Mouse (Mus musculus) embryonic facial prominence, embryonic 13.5 days (tissue): ENCODE results near the gene Ttll5. TPM values are rescaled to one million over a fixed set of nuclear protein-coding genes. Genes with fewer than 3 reads are reported as not detected.

ENCODE experiments used
- ATAC-seq: fragments of 200-750 bp; cut with Nextera tagmentation; 2 replicates; pipeline ENCODE4 v1.8.0; 2017; ENCODE audit warnings: low read depth; ENCODE audit not compliant: insufficient number of reproducible peaks, insufficient read depth, low FRiP score, low TSS enrichment
- H3K27ac ChIP-seq: fragments of 300-500 bp; sonication (generic); 2 replicates; pipeline ENCODE4 v1.5.1; 2015; ENCODE audit warnings: moderate library complexity, mild to moderate bottlenecking, inconsistent platforms
- H3K27me3 ChIP-seq: fragments of 300-500 bp; sonication (generic); 2 replicates; pipeline ENCODE4 v1.6.1; 2015; ENCODE audit warnings: mild to moderate bottlenecking, inconsistent platforms
- H3K36me3 ChIP-seq: fragments of 300-500 bp; sonication (generic); 2 replicates; pipeline ENCODE4 v1.6.1; 2015; ENCODE audit warnings: mild to moderate bottlenecking, inconsistent platforms
- H3K4me1 ChIP-seq: fragments of 300-500 bp; sonication (generic); 2 replicates; pipeline ENCODE4 v1.6.1; 2015; ENCODE audit warnings: inconsistent platforms
- H3K4me2 ChIP-seq: fragments of 300-500 bp; sonication (generic); 2 replicates; pipeline ENCODE4 v1.6.1; 2015; ENCODE audit warnings: moderate library complexity, mild to moderate bottlenecking, inconsistent platforms
- H3K4me3 ChIP-seq: fragments of 300-500 bp; sonication (generic); 2 replicates; pipeline ENCODE4 v1.5.1; 2015; ENCODE audit warnings: mild to moderate bottlenecking, inconsistent platforms
- H3K9ac ChIP-seq: fragments of 300-500 bp; sonication (generic); 2 replicates; pipeline ENCODE4 v1.6.1; 2015; ENCODE audit warnings: mild to moderate bottlenecking, inconsistent platforms
- H3K9me3 ChIP-seq: fragments of 300-500 bp; sonication (generic); 2 replicates; pipeline ENCODE4 v1.6.1; 2016; ENCODE audit warnings: inconsistent platforms
- WGBS: fragments of 180-500 bp; shearing (Covaris S2); methylation state at CpG from one replicate; pipeline ENCODE4 v1.1.7; 2015; ENCODE audit warnings: mixed read lengths; 5-methylcytosine and 5-hydroxymethylcytosine counted together
- polyA plus RNA-seq: library from polyadenylated mRNA; unstranded; fragments of >200 nt; fragmentation: Nextera tagmentation; extraction: Ambion mirVana; gene quantifications from 2 replicates; pipeline ENCODE4 v1.2.1, GENCODE M21; 2015

The Ttll5 gene
- polyA plus RNA-seq, 1 experiment from 2014 or later = 17.3 TPM

DNA sequence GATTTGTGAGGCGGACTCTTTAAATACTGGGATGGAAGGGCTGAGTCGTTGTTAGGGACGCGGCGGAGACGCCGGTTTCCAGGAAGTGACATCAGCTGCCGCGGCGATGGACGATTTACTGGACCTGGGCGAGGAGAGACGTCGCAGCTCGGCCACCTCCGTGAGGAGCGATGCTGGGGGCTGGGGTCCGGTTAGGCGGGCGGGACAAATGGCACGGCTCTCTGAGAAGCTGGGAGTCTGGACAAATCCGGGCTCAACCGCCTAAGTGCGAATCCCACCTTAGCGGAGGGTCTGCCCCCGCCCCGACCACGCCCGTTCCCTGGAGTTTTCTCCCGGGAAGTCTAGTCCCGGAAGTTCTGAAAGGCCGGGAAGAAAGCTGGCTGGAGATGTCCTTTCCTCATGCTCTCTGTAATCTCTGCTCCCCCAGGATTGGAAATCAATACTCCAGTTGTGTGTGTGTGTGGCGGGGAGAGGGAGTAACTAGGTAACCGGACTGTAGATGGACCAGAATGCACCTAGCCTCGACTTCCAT lies 258.1 kb downstream of the Ttll5 start, which contains the start of gene Ift43:
Gene Ift43, plus strand, starts transcription at position 61 of the 532 bp plus-strand sequence.
- peaks cover 17% of the 10 kb centered on the region for H3K4me1 ChIP-seq
- peak within 1 kb of the TSS; percentile 76 for H3K9ac ChIP-seq
- H3K4me2 ChIP-seq = peak within 1 kb of the TSS; percentile 83
- peak within 1 kb of the TSS; percentile 71 for H3K4me3 ChIP-seq
- H3K36me3 ChIP-seq = peaks cover 19% of the 10 kb centered on the region
- H3K27ac ChIP-seq = peak within 1 kb of the TSS; percentile 57; the same call in 1 of the 2 replicates
- ATAC-seq = no peak
- no peaks in the 10 kb centered on the region for H3K27me3 ChIP-seq
- whole genome bisulfite sequencing = under 1% methylated on average over 35 of the region's 35 CpGs
- H3K9me3 ChIP-seq = no peaks in the 10 kb centered on the region

DNA sequence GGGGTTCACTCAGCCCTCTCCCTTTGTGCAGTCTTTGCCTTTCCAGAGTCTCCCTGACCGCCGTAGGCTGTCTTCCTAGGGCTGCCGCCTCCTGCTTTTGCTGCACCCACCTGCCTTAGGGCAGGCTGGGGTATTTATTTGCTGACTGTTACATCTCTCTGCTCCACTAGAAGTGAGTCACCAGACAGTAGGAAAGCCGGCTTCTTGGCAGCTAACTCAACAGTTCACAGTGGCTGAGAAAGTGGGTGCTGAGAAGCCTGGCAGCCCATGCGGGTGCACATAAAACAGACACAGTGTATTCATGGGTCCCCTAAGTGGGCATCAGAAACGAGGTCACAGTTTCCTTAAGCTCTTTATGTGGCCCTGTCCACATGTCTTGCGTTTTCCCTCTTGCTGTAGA lies 261.4 kb downstream of the Ttll5 start:
- no peak for ATAC-seq
- Histone ChIP-seq H3K27me3 (no peaks in the 10 kb centered on the region), H3K4me3 (no peak overlapping the region), H3K4me2 (no peak overlapping the region), H3K9ac (no peak overlapping the region), H3K9me3 (no peaks in the 10 kb centered on the region), H3K27ac (no peak overlapping the region), H3K36me3 (peaks cover 30% of the 10 kb centered on the region), H3K4me1 (peaks cover 11% of the 10 kb centered on the region)
- WGBS = 91% methylated on average over 7 of the region's 7 CpGs

DNA sequence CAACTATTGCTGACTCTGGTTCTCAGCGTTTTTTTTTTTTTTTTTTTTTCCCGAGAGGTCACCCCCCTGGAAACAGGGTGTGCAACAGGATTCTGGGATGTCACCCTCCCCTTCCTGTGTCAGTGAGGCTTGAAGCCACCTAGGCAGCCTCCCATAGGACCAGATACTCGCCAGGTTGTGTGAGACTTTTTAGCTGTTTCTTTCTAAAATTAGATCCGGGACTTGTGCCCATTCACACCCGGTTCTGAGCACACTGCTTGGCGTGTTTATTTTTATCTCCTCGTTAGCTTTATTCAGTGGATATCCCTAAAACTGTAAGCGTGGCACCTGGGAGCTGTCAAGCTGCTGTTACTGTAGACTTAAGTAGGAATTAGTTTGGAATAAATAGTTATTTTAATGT lies 262.1 kb downstream of the Ttll5 start:
- H3K4me3 ChIP-seq = no peak overlapping the region
- peaks cover 30% of the 10 kb centered on the region for H3K36me3 ChIP-seq
- no peaks in the 10 kb centered on the region for H3K27me3 ChIP-seq
- H3K9ac ChIP-seq = no peak overlapping the region
- no peaks in the 10 kb centered on the region for H3K9me3 ChIP-seq
- WGBS = 83% methylated on average over 8 of the region's 8 CpGs
- no peak overlapping the region for H3K4me2 ChIP-seq
- no peak for ATAC-seq
- H3K4me1 ChIP-seq = peaks cover 18% of the 10 kb centered on the region
- no peak overlapping the region for H3K27ac ChIP-seq

DNA sequence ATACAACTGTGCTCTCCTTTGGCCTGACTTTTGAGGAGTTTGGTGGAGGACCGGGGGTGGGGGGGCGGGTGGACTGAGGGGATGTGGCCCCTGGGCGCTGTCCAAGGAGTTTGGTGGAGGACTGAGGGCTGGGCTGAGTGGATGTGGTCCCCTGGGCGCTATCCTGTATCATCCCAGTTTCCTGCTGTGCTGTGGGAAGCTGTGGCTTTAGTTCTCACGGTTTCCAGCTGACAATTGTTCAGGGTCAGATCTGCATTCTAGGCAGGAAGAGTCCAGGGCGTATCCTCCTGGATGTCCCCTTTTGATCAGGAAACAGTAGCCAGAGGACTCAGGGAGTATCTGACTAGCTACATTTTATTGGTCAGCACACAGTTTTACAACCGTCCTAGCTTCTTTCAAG lies 263.6 kb downstream of the Ttll5 start:
- no peak for ATAC-seq
- no peaks in the 10 kb centered on the region for H3K27me3 ChIP-seq
- no peak overlapping the region for H3K4me3 ChIP-seq
- no peak overlapping the region for H3K4me2 ChIP-seq
- H3K9me3 ChIP-seq = no peaks in the 10 kb centered on the region
- H3K36me3 ChIP-seq = peaks cover 30% of the 10 kb centered on the region
- H3K4me1 ChIP-seq = peaks cover 23% of the 10 kb centered on the region
- no peak overlapping the region for H3K9ac ChIP-seq
- WGBS = 67% methylated on average over 7 of the region's 7 CpGs
- H3K27ac ChIP-seq = no peak overlapping the region

DNA sequence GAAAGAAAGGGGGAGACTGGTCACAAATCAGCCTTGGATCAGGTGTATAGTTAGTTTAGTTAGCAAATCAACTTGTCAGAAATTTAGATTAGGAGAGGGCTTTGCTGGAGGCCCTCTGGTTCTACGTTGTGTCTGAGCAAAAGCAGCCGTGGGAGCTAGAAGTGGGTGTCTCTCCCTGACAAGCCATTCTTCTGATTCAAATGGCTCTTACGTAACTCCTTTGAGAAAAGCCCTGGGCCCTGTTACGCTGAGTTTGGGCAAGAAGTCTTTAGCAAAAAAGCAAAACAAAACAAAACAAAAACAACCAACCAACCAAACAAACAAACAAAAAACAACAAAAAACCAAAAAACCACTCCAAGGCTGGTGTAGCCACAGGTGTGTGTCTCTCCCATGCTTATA lies 266.3 kb downstream of the Ttll5 start:
- ATAC-seq = no peak
- 64% methylated on average over 4 of the region's 4 CpGs for WGBS
- no peak overlapping the region for H3K4me3 ChIP-seq

DNA sequence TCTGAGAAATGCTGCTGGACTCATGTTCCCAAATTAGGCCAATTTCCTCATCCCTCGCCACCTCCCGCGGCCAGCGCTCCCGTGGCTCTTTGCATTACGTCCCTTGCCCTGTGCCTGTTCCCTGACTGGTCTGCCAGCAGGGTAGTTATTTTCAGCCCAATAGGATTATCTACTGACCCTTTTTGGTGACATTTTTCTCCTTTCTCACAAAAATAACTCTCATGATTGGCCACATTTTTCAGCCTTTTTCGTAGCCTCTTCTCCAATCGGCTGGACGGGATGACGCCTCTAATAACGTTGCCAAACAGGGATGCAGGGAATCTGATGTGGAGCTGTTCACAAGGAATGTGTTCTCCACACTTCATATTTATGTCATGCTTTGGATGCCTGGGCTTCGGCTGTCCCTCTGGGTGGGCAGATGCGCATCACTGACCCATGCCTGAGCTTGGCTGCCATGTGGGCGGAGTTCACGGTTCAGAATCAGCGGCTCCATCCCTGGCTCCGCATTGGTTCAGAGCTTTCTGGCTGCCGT lies 267.2 kb downstream of the Ttll5 start:
- Histone ChIP-seq H3K4me1 (peaks cover 20% of the 10 kb centered on the region), H3K27ac (no peak overlapping the region), H3K9me3 (no peaks in the 10 kb centered on the region), H3K36me3 (peaks cover 27% of the 10 kb centered on the region), H3K4me3 (no peak overlapping the region), H3K4me2 (peak overlapping the region; percentile 29), H3K27me3 (no peaks in the 10 kb centered on the region), H3K9ac (no peak overlapping the region)
- 27% methylated on average over 18 of the region's 18 CpGs for WGBS
- ATAC-seq = no peak

More for the DNA sequence above, 266.3 kb downstream of the Ttll5 start:
- Histone ChIP-seq H3K27me3 (no peaks in the 10 kb centered on the region), H3K9ac (no peak overlapping the region), H3K27ac (no peak overlapping the region), H3K4me2 (no peak overlapping the region), H3K9me3 (no peaks in the 10 kb centered on the region), H3K36me3 (peaks cover 29% of the 10 kb centered on the region), H3K4me1 (peaks cover 20% of the 10 kb centered on the region)

DNA sequence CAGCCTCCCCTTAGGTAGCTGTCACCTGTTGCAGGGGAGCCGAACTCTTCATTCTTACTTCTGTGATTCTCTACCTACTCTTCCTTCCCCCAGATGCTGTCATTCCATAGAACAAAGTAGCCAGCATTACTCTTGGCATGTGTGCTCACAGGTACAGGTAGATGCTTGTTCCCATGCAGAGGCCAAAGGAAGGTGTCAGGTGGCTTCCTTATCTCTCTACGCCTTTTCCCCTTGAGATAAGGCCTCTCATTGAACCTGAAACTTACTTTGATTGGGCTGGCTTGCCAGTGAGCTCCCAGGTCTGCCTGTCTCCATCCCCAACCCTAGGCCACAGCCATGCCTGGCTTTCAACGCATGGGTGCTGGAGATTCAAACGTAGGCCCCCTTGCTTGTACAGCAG lies 269.6 kb downstream of the Ttll5 start:
- Histone ChIP-seq H3K4me2 (no peak overlapping the region), H3K4me3 (no peak overlapping the region), H3K4me1 (peaks cover 20% of the 10 kb centered on the region), H3K27me3 (no peaks in the 10 kb centered on the region), H3K27ac (no peak overlapping the region), H3K9ac (no peak overlapping the region), H3K9me3 (no peaks in the 10 kb centered on the region), H3K36me3 (peaks cover 16% of the 10 kb centered on the region)
- no peak for ATAC-seq
- 89% methylated on average over 4 of the region's 4 CpGs for WGBS

DNA sequence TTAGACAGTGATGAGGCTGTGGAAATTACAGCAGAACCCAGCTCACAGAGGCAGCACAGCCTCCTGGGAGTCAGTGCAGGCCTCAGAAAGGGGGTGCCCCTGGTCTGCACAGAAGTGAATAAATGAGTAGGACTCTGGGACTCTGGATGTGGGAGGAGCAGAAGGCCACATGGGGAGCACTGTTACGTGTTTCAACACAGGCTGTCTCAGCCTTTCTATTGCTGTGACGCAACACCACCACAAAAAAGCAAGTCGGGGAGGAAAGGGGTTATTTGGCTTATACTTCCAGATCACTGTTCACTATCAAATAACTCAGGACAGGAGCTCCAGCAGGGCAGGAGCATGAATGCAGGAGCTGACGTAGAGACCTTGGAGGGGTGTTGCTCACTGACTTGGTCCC lies 271.3 kb downstream of the Ttll5 start:
- Histone ChIP-seq H3K36me3 (0 out of 2 replicates have a peak, but pooled peaks cover 14% of the 10 kb centered on the region), H3K27ac (no peak overlapping the region), H3K4me3 (no peak overlapping the region), H3K9me3 (no peaks in the 10 kb centered on the region), H3K4me1 (peaks cover 25% of the 10 kb centered on the region), H3K4me2 (no peak overlapping the region), H3K9ac (no peak overlapping the region), H3K27me3 (no peaks in the 10 kb centered on the region)
- WGBS = 90% methylated on average over 4 of the region's 4 CpGs
- no peak for ATAC-seq

DNA sequence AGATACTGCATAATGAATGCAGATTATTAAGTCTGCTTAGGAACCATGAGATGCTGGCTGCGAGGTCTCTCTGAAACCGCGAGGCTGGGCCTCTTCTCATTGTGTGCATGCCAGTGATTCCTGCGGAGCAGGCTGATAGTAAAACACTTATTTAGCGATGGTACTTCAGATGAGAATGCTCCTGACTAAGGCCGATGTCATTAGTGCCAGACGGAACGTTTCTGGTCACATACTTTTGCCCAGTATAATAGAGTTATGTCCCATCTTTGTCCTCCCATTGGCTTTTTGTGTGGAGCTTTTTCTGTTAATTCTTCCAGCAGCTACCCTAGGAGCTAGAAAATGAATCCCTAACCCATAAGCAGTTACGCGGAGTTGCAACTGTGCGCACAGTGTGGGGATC lies 273.3 kb downstream of the Ttll5 start:
- Histone ChIP-seq H3K9ac (no peak overlapping the region), H3K4me3 (no peak overlapping the region), H3K27ac (no peak overlapping the region; the same call in 1 of the 2 replicates), H3K27me3 (no peaks in the 10 kb centered on the region), H3K4me2 (no peak overlapping the region), H3K9me3 (no peaks in the 10 kb centered on the region), H3K36me3 (peaks cover 20% of the 10 kb centered on the region; the same call in 1 of the 2 replicates), H3K4me1 (peaks cover 21% of the 10 kb centered on the region)
- WGBS = 86% methylated on average over 11 of the region's 11 CpGs
- no peak for ATAC-seq

DNA sequence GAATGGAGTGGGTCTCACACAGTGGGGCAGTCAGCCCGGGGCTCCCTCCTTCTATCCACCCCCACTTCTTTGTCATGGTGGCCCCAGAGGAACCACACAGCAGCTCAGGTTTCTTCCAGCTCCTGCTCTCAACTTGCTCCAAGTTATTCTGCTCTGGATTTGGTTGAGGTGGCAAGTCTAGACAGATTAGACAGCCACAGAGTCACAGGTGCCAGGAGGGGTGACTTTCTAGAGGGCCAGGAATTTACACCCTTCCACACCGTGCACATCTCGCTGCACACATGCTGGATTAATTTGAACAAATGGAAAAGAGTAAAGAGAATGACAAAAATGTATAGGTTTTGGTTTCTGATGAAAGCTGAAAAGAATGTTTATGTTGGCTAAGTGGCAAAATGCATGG lies 276.3 kb downstream of the Ttll5 start:
- WGBS = 33% methylated on average over 3 of the region's 3 CpGs
- Histone ChIP-seq H3K9me3 (no peaks in the 10 kb centered on the region), H3K4me1 (peaks cover 29% of the 10 kb centered on the region), H3K36me3 (peaks cover 15% of the 10 kb centered on the region), H3K9ac (no peak overlapping the region), H3K27ac (peak overlapping the region; percentile 48; the same call in 1 of the 2 replicates), H3K27me3 (no peaks in the 10 kb centered on the region), H3K4me2 (no peak overlapping the region), H3K4me3 (no peak overlapping the region)
- 0 out of 2 replicates have a peak, but pooled peaks have one; percentile 28 for ATAC-seq

DNA sequence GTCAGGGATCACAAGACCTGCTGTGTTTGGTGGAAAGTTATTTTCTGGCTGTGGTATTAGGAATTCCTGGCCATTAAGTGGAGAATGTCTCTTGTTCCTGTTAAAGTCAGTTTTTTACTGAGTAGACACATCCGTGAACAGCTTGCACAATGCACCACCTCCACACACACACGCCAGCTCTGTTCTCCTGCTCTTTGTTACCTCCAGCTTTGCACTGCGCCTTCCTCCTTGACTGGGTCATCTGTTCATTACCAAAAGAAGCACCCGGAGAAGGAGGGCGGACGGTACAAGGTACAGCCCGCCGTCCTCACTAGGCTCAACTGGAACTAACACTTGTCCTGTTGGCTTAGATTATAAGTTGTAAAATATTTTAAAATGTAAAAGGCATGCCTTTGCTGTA lies 278.2 kb downstream of the Ttll5 start:
- no peaks in the 10 kb centered on the region for H3K9me3 ChIP-seq
- peaks cover 29% of the 10 kb centered on the region for H3K4me1 ChIP-seq
- no peak overlapping the region for H3K27ac ChIP-seq
- H3K9ac ChIP-seq = no peak overlapping the region
- H3K4me2 ChIP-seq = no peak overlapping the region
- H3K27me3 ChIP-seq = no peaks in the 10 kb centered on the region
- 84% methylated on average over 8 of the region's 8 CpGs for WGBS
- ATAC-seq = no peak
- H3K36me3 ChIP-seq = peaks cover 9% of the 10 kb centered on the region
- no peak overlapping the region for H3K4me3 ChIP-seq

DNA sequence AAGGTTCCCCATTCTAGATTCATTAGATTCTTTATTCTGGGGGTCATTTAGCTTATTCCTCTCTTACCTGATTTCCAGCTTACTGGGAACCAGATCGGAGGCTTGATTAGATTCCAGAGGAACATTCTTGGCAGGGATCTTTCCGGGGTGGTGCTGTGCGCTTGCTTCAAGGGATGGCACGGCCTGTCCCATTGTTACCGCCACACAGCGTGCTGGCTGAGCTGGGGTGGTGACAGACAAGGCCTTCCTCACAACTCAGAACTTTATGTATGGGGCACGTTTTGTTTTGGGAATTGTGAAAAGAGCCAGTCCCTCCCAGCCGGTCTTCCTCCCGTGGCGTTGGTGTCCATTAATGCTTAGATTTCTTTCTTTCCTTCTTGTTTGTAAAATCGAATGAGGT lies 278.9 kb downstream of the Ttll5 start:
- no peak for ATAC-seq
- Histone ChIP-seq H3K4me3 (no peak overlapping the region), H3K4me2 (no peak overlapping the region), H3K4me1 (peaks cover 29% of the 10 kb centered on the region), H3K27me3 (no peaks in the 10 kb centered on the region), H3K27ac (no peak overlapping the region; the same call in 1 of the 2 replicates), H3K9me3 (no peaks in the 10 kb centered on the region), H3K9ac (no peak overlapping the region), H3K36me3 (peaks cover 9% of the 10 kb centered on the region)
- WGBS = 77% methylated on average over 11 of the region's 11 CpGs
